Mouse (Mus musculus) colon, adult 2 months (tissue): ENCODE measurements around the gene Mks1. TPM values are rescaled to one million over a fixed set of nuclear protein-coding genes. Genes with fewer than 3 reads are reported as not detected.

Experiments used
- polyA plus RNA-seq: library from polyadenylated mRNA; depleted of rRNA; stranded (reverse); fragments of >200 nt; gene quantifications from 2 replicates; pipeline ENCODE4 v1.2.3, GENCODE M21; 2012; rRNA removed

Mks1 gene
- polyA plus RNA-seq: 13.8 and 17.7 TPM in 2 replicates

DNA sequence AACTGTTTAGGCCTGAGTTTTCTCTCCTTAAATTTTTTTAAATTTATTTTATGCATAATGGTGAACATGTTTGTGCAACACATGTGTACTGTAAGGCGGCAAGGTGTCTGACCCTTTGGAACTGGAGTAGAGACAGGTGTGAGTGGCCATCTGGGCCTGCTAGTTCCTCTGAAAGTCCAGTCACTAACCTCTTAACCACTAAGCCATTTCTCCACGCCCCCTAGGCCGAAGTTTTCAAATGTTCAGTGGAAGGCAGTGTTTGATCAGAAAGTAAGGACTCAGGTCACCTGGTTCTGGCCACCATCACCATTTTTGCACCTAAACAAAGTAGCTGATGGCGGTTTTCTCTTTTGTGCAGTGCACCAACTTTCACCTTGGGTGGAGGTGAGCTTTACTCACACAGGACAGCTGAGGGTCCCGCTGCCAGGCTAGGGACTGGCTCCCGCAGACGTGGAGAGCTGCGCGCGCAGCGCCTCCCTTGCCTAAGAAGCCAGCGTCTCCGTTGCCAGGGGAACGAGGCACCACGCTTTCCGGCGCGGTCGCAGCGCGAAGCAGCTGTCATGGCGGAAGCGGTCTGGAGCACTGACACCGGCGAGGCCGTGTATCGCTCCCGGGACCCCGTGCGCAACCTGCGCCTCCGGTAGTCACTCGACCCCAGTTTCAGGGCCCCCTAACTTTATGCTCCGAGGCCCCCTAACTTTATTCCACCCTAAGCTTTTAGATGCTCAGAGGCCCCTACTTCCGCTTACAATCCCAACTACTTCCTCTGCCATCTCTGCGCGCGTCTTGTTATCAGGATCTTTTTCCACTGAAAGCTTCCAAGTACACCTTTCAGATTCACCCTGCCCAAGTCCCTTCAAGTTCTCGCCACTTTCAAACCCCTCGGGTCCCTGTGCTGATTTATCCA, at the start of gene Mks1:
Mks1 (plus strand) TSS at position 526 of the 907 bp plus-strand sequence.

DNA sequence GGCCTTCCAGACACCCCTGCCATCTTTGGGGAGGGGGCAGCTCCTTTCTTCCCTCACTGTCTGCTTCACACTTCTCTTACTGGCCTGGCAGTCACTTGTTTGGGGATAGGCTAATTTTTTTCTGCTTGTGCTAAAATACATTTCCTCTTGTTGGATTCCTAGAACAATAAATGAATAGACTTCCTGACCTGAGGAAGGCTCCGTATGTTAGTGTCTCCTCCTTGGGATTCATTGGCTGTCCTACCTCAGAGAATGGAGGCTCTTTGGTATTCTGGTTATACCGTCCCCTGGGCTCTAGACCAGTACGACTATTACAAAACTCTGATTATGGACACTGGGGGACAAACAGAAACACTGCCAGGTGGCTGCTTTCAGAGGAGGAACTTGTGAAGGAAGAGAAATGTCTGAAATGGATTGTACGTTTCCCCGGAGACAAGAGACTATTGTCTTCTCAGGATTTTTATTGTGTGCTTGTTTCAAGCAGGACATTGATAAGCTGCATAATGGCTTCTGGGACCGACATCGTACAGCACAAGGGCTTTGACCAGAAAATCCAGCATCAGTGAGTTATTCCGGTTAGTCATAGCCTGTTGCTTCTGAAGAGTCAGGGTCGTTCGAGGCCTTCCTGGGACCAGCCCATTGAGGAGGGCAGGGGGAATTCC, 24.6 kb upstream of the Mks1 start, which contains the start of gene Lpo:
Lpo (minus strand) TSS at position 51 of the 662 bp plus-strand sequence.

DNA sequence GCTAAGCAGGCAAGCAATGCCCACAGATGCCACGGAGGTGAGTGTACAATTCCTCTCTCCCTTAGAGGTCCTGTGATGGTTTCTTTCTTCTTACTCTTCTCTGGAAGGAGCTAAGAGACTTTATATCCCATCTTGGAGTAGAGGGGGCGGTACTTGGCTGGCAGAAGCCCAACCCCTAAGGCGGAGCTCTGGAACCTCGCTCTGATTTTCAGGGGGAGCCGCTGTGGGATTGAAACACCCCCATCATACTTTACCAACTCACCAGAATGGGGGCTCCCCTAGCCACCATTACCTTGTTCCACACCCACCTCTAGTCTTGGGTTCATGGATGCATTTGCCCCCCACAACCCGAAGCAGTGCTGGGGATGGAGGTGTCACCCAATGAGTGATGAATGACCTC, 22.4 kb downstream of the Mks1 start, which contains the start of gene Epx:
Epx (minus strand) TSS at position 101 of the 400 bp plus-strand sequence.

DNA sequence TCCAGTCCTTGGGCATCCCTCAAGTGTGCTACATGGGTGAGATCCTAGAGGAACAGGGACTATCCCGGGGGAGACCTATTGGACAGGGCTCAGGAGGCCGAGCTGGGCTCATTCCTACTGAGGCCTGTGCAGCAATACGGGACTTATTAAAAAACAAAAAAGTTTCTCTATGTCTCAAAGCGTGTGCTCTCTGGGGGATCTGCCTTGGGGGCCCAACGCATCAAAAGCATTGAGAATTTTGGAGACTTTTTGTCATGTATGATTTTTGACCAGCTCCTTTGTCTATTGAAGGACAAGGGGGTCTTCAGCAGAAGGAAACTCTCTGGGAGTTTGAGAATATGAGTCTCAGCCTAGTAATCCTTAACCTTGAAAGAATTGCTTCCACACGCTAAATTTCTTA, 39.2 kb downstream of the Mks1 start, which contains the start of gene Olfr462:
Olfr462 (minus strand) TSS at position 101 of the 400 bp plus-strand sequence.

DNA sequence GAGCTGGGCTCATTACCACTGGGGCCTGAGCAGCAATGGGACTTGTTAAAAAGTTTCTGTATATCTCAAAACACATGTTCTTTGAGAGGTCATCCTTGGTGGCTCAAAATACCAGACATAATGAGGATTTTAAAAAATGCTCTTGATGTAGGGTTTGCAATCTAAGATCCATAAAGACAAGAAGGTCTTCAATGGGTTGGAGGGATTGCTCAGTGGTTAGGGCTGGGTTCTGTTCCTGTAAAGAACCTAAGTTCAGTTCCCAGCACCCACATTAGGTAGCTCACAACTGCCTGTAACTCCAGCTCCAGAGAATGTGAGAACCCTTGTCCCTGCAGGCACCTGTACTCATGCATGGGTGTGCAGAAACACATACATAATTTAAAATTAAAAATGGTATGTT, 44.3 kb downstream of the Mks1 start, which contains the start of gene Olfr463:
Olfr463 (minus strand) TSS at position 101 of the 400 bp plus-strand sequence.

Other genes with a start within 250 kb of the Mks1 start
- 0.06 TPM in 2 replicates for gene Hsf5, start 236.1 kb upstream of the Mks1 start, polyA plus RNA-seq
- gene Rnf43, start 190.5 kb upstream of the Mks1 start, polyA plus RNA-seq: 23.8 and 24.7 TPM in 2 replicates
- gene Supt4a, start 115.7 kb upstream of the Mks1 start, polyA plus RNA-seq: 33.1 and 41.4 TPM in 2 replicates
- 0.90 and 1.5 TPM in 2 replicates for gene Tspoap1, start 92.7 kb upstream of the Mks1 start, polyA plus RNA-seq
- gene Mpo, start 59.6 kb upstream of the Mks1 start, polyA plus RNA-seq: 0.20 and 0.34 TPM in 2 replicates
- 178 and 221 TPM in 2 replicates for gene Lpo, start 24.9 kb upstream of the Mks1 start, polyA plus RNA-seq
- gene Epx, start 22.3 kb downstream of the Mks1 start, polyA plus RNA-seq: 0.27 TPM in 1 of 2 replicates, not detected in the other
- gene Olfr462, start 39.1 kb downstream of the Mks1 start, polyA plus RNA-seq: not detected in 2 replicates
- gene Olfr463, start 44.2 kb downstream of the Mks1 start, polyA plus RNA-seq: not detected in 2 replicates
- not detected in 2 replicates for gene Olfr464, start 67.8 kb downstream of the Mks1 start, polyA plus RNA-seq
- 94.3 and 116 TPM in 2 replicates for gene Dynll2, start 134.3 kb downstream of the Mks1 start, polyA plus RNA-seq
- 105 and 115 TPM in 2 replicates for gene Srsf1, start 194.2 kb downstream of the Mks1 start, polyA plus RNA-seq
- 13.2 and 13.9 TPM in 2 replicates for gene Vezf1, start 215.1 kb downstream of the Mks1 start, polyA plus RNA-seq
- 41.2 and 42.7 TPM in 2 replicates for gene Cuedc1, start 244.8 kb downstream of the Mks1 start, polyA plus RNA-seq